Mouse (Mus musculus): ENCODE data around the gene Hivep3. TPM values are rescaled to one million over a fixed set of nuclear protein-coding genes. Genes with fewer than 3 reads are reported as not detected.

Gene Hivep3
- total and polyA plus RNA-seq, 3 experiments = not detected

GRCm38 (mm10) chr4:119739301-119740062 is 5.9 kb downstream of the Hivep3 start:
- TF ChIP-seq BHLHE40 (IDR thresholded peaks at IDR 0.05; ENCODE audit: borderline replicate concordance, low read depth, low read length) = no peak
- no peak for TF ChIP-seq POLR2AphosphoS2 (IDR thresholded peaks at IDR 0.05; ENCODE audit: low read length)
- TF ChIP-seq RCOR1 (IDR thresholded peaks at IDR 0.05; ENCODE audit: low read depth, low read length) = no peak
- TF ChIP-seq USF1 (IDR thresholded peaks at IDR 0.05; ENCODE audit: low read depth, low read length) = no peak
- TF ChIP-seq MAFK (IDR thresholded peaks at IDR 0.05; ENCODE audit: borderline replicate concordance, low read depth, low read length) = no peak
- no peak for TF ChIP-seq MEF2A (IDR thresholded peaks at IDR 0.05; ENCODE audit: extremely low read depth, insufficient replicate concordance, low read depth, low read length, poor library complexity, severe bottlenecking)
- no peak for TF ChIP-seq E2F4 (IDR thresholded peaks at IDR 0.05; ENCODE audit: borderline replicate concordance, low read depth, low read length)
- no peak for TF ChIP-seq NRF1 (IDR thresholded peaks at IDR 0.05; ENCODE audit: insufficient read depth, low read depth, low read length, poor library complexity, severe bottlenecking)
- TF ChIP-seq ZNF384 (IDR thresholded peaks at IDR 0.05; ENCODE audit: low read depth, low read length) = no peak
- Histone ChIP-seq H3K27me3 (ENCODE audit: control insufficient read depth in 1 of 2, insufficient read depth in 2 of 2, low read length in 2 of 2) (no peaks in the 10 kb centered on the region), H3K4me3 (ENCODE audit: control insufficient read depth in 1 of 2, insufficient read depth in 1 of 2, low read depth in 2 of 2, low read length in 2 of 2) (no peak overlapping the region), H3K9me3 (replicated peaks; ENCODE audit: insufficient read depth, low read length) (no peaks in the 10 kb centered on the region), H3K4me1 (ENCODE audit: control insufficient read depth in 1 of 2, insufficient read depth in 2 of 2, low read length in 2 of 2) (no peaks in the 10 kb centered on the region), H3K9ac (ENCODE audit: control insufficient read depth, low read depth, low read length, poor library complexity, severe bottlenecking) (no peak overlapping the region), H3K36me3 (ENCODE audit: control insufficient read depth in 1 of 2, insufficient read depth in 2 of 2, low read length in 2 of 2) (no peaks in the 10 kb centered on the region), H3K27ac (ENCODE audit: control insufficient read depth, low read depth, low read length) (no peak overlapping the region), H3K79me2 (ENCODE audit: control insufficient read depth, insufficient read depth, low read length, poor library complexity) (no peaks in the 10 kb centered on the region)
- no peak for DNase-seq (ENCODE audit: low read depth, low spot score)

DNA sequence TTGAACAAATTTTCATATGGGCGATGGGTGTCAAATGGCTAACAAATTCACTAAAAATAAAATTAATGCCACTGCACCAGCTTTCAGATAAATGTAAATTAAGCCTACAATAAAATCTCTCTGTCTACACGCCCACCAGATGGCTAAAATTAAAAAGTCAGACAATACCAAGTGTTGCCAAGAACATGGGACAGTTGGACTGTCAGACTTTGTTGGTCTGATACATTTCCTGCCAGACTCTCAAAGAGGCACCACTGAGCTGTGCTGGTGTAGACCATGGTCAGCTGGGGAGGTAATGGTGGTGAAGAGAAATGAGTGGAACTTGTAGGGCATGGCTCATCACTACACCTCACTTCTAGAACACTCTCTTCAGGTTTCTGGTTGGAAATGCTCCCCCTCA is 14.8 kb downstream of the Hivep3 start:
- no peak for TF ChIP-seq MAFK (IDR thresholded peaks at IDR 0.05; ENCODE audit: borderline replicate concordance, low read depth, low read length)
- no peak for TF ChIP-seq ZNF384 (IDR thresholded peaks at IDR 0.05; ENCODE audit: low read depth, low read length)
- TF ChIP-seq E2F4 (IDR thresholded peaks at IDR 0.05; ENCODE audit: borderline replicate concordance, low read depth, low read length) = no peak
- no peak for TF ChIP-seq POLR2AphosphoS2 (IDR thresholded peaks at IDR 0.05; ENCODE audit: low read length)
- H3K9ac ChIP-seq (ENCODE audit: control insufficient read depth, low read depth, low read length, poor library complexity, severe bottlenecking) = no peak overlapping the region
- no peaks in the 10 kb centered on the region for H3K79me2 ChIP-seq (ENCODE audit: control insufficient read depth, insufficient read depth, low read length, poor library complexity)
- H3K27ac ChIP-seq (ENCODE audit: control insufficient read depth, low read depth, low read length) = no peak overlapping the region
- no peaks in the 10 kb centered on the region for H3K9me3 ChIP-seq (replicated peaks; ENCODE audit: insufficient read depth, low read length)
- no peak overlapping the region for H3K4me3 ChIP-seq (ENCODE audit: control insufficient read depth in 1 of 2, insufficient read depth in 1 of 2, low read depth in 2 of 2, low read length in 2 of 2)
- H3K36me3 ChIP-seq (ENCODE audit: control insufficient read depth in 1 of 2, insufficient read depth in 2 of 2, low read length in 2 of 2) = no peaks in the 10 kb centered on the region
- no peak for DNase-seq (ENCODE audit: low read depth, low spot score)
- no peaks in the 10 kb centered on the region for H3K27me3 ChIP-seq (ENCODE audit: control insufficient read depth in 1 of 2, insufficient read depth in 2 of 2, low read length in 2 of 2)
- no peaks in the 10 kb centered on the region for H3K4me1 ChIP-seq (ENCODE audit: control insufficient read depth in 1 of 2, insufficient read depth in 2 of 2, low read length in 2 of 2)

- H3K27me3 ChIP-seq (ENCODE audit: control insufficient read depth in 1 of 2, insufficient read depth in 2 of 2, low read length in 2 of 2) = no peaks in the 10 kb centered on the region
- no peak overlapping the region for H3K9ac ChIP-seq (ENCODE audit: control insufficient read depth, low read depth, low read length, poor library complexity, severe bottlenecking)
- no peak for DNase-seq (ENCODE audit: low read depth, low spot score)
- no peaks in the 10 kb centered on the region for H3K79me2 ChIP-seq (ENCODE audit: control insufficient read depth, insufficient read depth, low read length, poor library complexity)
- H3K27ac ChIP-seq (ENCODE audit: control insufficient read depth, low read depth, low read length) = no peak overlapping the region
- H3K9me3 ChIP-seq (replicated peaks; ENCODE audit: insufficient read depth, low read length) = no peaks in the 10 kb centered on the region
- H3K4me3 ChIP-seq (ENCODE audit: control insufficient read depth in 1 of 2, insufficient read depth in 1 of 2, low read depth in 2 of 2, low read length in 2 of 2) = no peak overlapping the region
- H3K36me3 ChIP-seq (ENCODE audit: control insufficient read depth in 1 of 2, insufficient read depth in 2 of 2, low read length in 2 of 2) = no peaks in the 10 kb centered on the region
- H3K4me1 ChIP-seq (ENCODE audit: control insufficient read depth in 1 of 2, insufficient read depth in 2 of 2, low read length in 2 of 2) = no peaks in the 10 kb centered on the region
- TF ChIP-seq ZNF384 (IDR thresholded peaks at IDR 0.05; ENCODE audit: low read depth, low read length) (no peak), POLR2AphosphoS5 (IDR thresholded peaks at IDR 0.05; ENCODE audit: borderline replicate concordance, low read depth, low read length) (no peak), ZKSCAN1 (IDR thresholded peaks at IDR 0.05; ENCODE audit: low read depth, low read length) (no peak), ZMIZ1 (IDR thresholded peaks at IDR 0.05; ENCODE audit: low read depth, low read length) (no peak), MYC (IDR thresholded peaks at IDR 0.05; ENCODE audit: low read depth, low read length) (no peak), JUND (IDR thresholded peaks at IDR 0.05; ENCODE audit: low read depth, low read length) (no peak), ELF1 (IDR thresholded peaks at IDR 0.05; ENCODE audit: low read depth, low read length) (no peak), GATA1 (IDR thresholded peaks at IDR 0.05; ENCODE audit: low read depth, low read length) (no peak), SMC3 (IDR thresholded peaks at IDR 0.05; ENCODE audit: low read depth, low read length) (no peak), ETS1 (IDR thresholded peaks at IDR 0.05; ENCODE audit: low read depth, low read length) (no peak), EP300 (IDR thresholded peaks at IDR 0.05; ENCODE audit: low read depth in 1 of 2, low read length in 2 of 2) (no peak), CHD2 (IDR thresholded peaks at IDR 0.05; ENCODE audit: low read length) (no peak), NELFE (IDR thresholded peaks at IDR 0.05; ENCODE audit: low read depth, low read length) (no peak), E2F4 (IDR thresholded peaks at IDR 0.05; ENCODE audit: borderline replicate concordance, low read depth, low read length) (no peak), MYB (IDR thresholded peaks at IDR 0.05; ENCODE audit: low read depth, low read length) (no peak), USF2 (IDR thresholded peaks at IDR 0.05; ENCODE audit: borderline replicate concordance in 1 of 2, insufficient read depth in 1 of 2, low read depth in 1 of 2, low read length in 2 of 2) (no peak)
Measured at GRCm38 (mm10) chr4:119750157-119750556, 16.6 kb downstream of the Hivep3 start.

Measured in MEL (cell line).